Mouse (Mus musculus): ENCODE results near the gene Gm10570.

DNA sequence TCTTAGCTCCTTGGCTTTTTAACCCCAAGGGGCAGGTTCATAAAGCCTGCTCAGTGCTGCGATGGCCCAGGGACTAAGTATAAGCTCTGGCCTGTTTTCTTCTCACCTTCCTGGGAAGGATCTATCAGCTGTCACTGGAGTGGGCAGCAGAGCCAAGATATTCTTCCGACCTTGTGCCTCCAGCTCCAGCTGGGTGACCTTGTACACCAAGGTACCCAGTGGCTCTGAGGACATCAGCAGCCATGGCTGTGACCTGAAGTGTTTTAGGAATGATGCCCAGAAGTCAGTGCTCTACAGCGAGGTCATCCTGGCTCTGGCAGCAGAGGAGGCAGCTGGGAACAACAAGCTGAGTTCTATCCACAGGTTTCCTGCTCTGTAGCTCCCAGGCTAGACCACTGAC is 4.1 kb upstream of the Gm10570 start:
- no peak for TF ChIP-seq POLR2A (IDR thresholded peaks at IDR 0.05; ENCODE audit: borderline replicate concordance, control insufficient read depth, low read depth, low read length)
- TF ChIP-seq CTCF (IDR thresholded peaks at IDR 0.05; ENCODE audit: control insufficient read depth, insufficient read depth, low read length), result no peak

All from bone marrow, adult 2 months (tissue).